Mouse (Mus musculus): ENCODE results near the gene Tnrc18. TPM values are rescaled to one million over a fixed set of nuclear protein-coding genes. Genes with fewer than 3 reads are reported as not detected.
A peak's percentile ranks its signal among the peaks of the same experiment; 100 is the strongest.
"Not testable (repeated sequence)": the region's sequence is repeated elsewhere in the genome, so short reads cannot be mapped to it uniquely, and the experiment has no call there.

Gene Tnrc18
- 10 to 100 TPM; 82.2 TPM for total RNA-seq (2021)
- long read RNA-seq, experiment 1, partial matches to known transcripts: 6 of 8 reads
- long read RNA-seq, experiment 1, other reads (novel, unspliced or antisense): 2 of 8 reads
- long read RNA-seq, experiment 2, partial matches to known transcripts: 3 of 10 reads
- long read RNA-seq, experiment 2, other reads (novel, unspliced or antisense): 7 of 10 reads

- DNase-seq (ENCODE audit: low spot score in 2 of 2): peak; percentile 99
These were observed at the start of gene Tnrc18 for GRCm38 (mm10) chr5:142817524-142818434. TSS of gene Tnrc18 (minus strand) at chr5:142817662.

- no peak for DNase-seq (ENCODE audit: low spot score in 2 of 2)
These were observed 40.3 kb upstream of the Tnrc18 start for GRCm38 (mm10) chr5:142857763-142858229.

- no peak for DNase-seq (ENCODE audit: low spot score in 2 of 2)
These were observed 38.9 kb upstream of the Tnrc18 start for GRCm38 (mm10) chr5:142856408-142856807.

GRCm38 (mm10) chr5:142854877-142855276, 37.4 kb upstream of the Tnrc18 start:
- DNase-seq (ENCODE audit: low spot score in 2 of 2): peak in 1 of 2 experiments; percentile 60

GRCm38 (mm10) chr5:142853585-142853984, 36.1 kb upstream of the Tnrc18 start:
- no peak for DNase-seq (ENCODE audit: low spot score in 2 of 2)

GRCm38 (mm10) chr5:142851681-142852049, 34.2 kb upstream of the Tnrc18 start:
- no peak for DNase-seq (ENCODE audit: low spot score in 2 of 2)

- no peak for DNase-seq (ENCODE audit: low spot score in 2 of 2)
These were observed 33.6 kb upstream of the Tnrc18 start for GRCm38 (mm10) chr5:142850916-142851680.

GRCm38 (mm10) chr5:142850476-142850875, 33.0 kb upstream of the Tnrc18 start:
- no peak for DNase-seq (ENCODE audit: low spot score in 2 of 2)

- no peak for DNase-seq (ENCODE audit: low spot score in 2 of 2)
These were observed 31.4 kb upstream of the Tnrc18 start for GRCm38 (mm10) chr5:142848911-142849310.

- DNase-seq (ENCODE audit: low spot score in 2 of 2): no peak
These were observed 30.7 kb upstream of the Tnrc18 start for GRCm38 (mm10) chr5:142848149-142848548.

- no peak for DNase-seq (ENCODE audit: low spot score in 2 of 2)
These were observed 27.0 kb upstream of the Tnrc18 start for GRCm38 (mm10) chr5:142844467-142844866.

- DNase-seq (ENCODE audit: low spot score in 2 of 2): no peak
These were observed 24.7 kb upstream of the Tnrc18 start for GRCm38 (mm10) chr5:142842137-142842642.

GRCm38 (mm10) chr5:142841372-142842136, 24.1 kb upstream of the Tnrc18 start:
- DNase-seq (ENCODE audit: low spot score in 2 of 2): no peak

- not testable (repeated sequence) for DNase-seq (ENCODE audit: low spot score in 2 of 2)
These were observed 20.0 kb upstream of the Tnrc18 start for GRCm38 (mm10) chr5:142837427-142837826.

GRCm38 (mm10) chr5:142836891-142837290, 19.4 kb upstream of the Tnrc18 start:
- no peak for DNase-seq (ENCODE audit: low spot score in 2 of 2)

GRCm38 (mm10) chr5:142833646-142834438, 16.4 kb upstream of the Tnrc18 start:
- no peak for DNase-seq (ENCODE audit: low spot score in 2 of 2)

- DNase-seq (ENCODE audit: low spot score in 2 of 2): no peak
These were observed 8.7 kb upstream of the Tnrc18 start for GRCm38 (mm10) chr5:142826131-142826530.

GRCm38 (mm10) chr5:142825665-142826064, 8.2 kb upstream of the Tnrc18 start:
- no peak for DNase-seq (ENCODE audit: low spot score in 2 of 2)

- no peak for DNase-seq (ENCODE audit: low spot score in 2 of 2)
These were observed 6.6 kb upstream of the Tnrc18 start for GRCm38 (mm10) chr5:142824091-142824490.
